Mouse (Mus musculus): ENCODE results near the gene Txn2. TPM values are rescaled to one million over a fixed set of nuclear protein-coding genes. Genes with fewer than 3 reads are reported as not detected.

Txn2 gene
- total and polyA plus RNA-seq, 3 experiments = 62.8 to 283 (median 211) TPM

DNA sequence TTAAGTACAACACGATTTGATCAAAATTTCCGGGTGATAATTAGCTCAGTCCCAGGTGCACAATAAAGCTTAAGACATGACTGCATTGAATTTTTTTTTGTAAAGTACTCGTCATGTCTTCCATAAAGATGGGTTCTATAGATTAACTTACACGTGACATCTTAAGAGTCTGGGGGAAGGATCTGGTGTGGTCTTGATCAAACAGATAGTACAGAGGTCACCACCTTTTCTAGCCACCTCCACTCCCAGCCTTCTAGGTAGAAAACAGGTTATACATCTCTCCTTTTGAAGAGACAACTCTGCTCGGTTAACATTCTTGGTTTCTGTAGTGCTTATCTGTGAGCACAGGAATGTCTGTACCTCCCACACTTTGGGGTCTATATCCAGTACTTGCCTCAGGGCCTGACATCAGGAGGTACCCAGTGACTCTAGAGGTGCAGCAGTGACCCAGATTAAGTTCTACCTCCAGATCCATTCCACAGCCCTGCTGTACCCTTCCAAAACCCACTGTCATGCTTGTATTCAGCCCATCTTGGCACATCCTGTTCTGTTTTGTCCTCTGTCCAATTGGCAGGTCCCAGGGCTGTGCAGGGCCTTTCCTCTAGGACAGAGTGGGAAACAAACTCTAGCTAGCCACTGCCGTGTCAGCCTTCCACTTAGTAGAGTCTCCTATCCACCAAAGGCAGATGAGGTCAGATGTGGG, 2.3 kb upstream of the Txn2 start:
- ATAC-seq (ENCODE audit: extremely low read depth, insufficient number of reproducible peaks, low FRiP score, poor library complexity, severe bottlenecking) (no peak), DNase-seq (ENCODE audit: low spot score) (no peak)
- Histone ChIP-seq H3K36me3 (replicated peaks) (peaks cover 17% of the 10 kb centered on the region), H3K4me1 (ENCODE audit: insufficient read depth, low read depth, low read length) (peaks cover 68% of the 10 kb centered on the region), H3K9me3 (replicated peaks) (no peaks in the 10 kb centered on the region), H3K4me3 (ENCODE audit: low read depth, low read length) (peak overlapping the region; percentile 54; the same call in 1 of the 2 replicates), H3K27me3 (ENCODE audit: insufficient read depth, low read length) (peaks cover 18% of the 10 kb centered on the region)
- no peak for TF ChIP-seq GATA2 (IDR thresholded peaks at IDR 0.05; ENCODE audit: borderline replicate concordance, low read depth, low read length)
- no peak for TF ChIP-seq GATA1 (IDR thresholded peaks at IDR 0.05; ENCODE audit: borderline replicate concordance, low read length)
- no peak for TF ChIP-seq CTCF (IDR thresholded peaks at IDR 0.05; ENCODE audit: low read depth, low read length)
- no peak for TF ChIP-seq POLR2AphosphoS5 (IDR thresholded peaks at IDR 0.05; ENCODE audit: insufficient replicate concordance, low read depth, low read length)
- TF ChIP-seq TAL1 (conservative IDR thresholded peaks at IDR 0.05; ENCODE audit: low read depth, low read length) = no peak

DNA sequence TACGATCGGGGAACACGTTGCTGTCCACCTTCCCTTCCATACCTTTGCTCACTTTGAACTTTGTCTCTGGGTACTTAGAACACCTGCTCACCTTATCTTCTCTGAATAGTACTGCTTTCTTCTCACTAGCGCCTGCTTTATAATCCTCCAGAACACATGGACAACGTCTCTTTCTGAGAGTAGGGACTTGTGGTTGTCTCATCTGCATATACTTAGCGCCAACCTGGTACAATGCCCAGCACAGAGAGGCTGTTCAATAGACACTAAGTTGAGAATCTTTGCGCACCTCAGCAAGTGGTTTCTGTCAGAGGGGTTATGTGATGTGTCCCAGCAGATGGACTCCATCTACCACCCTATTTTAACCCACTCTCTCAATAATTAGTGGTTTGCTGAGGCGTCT, 998 bp upstream of the Txn2 start:
- TF ChIP-seq GATA1 (IDR thresholded peaks at IDR 0.05; ENCODE audit: borderline replicate concordance, low read length) (no peak), CTCF (IDR thresholded peaks at IDR 0.05; ENCODE audit: low read depth, low read length) (no peak), POLR2AphosphoS5 (IDR thresholded peaks at IDR 0.05; ENCODE audit: insufficient replicate concordance, low read depth, low read length) (no peak), GATA2 (IDR thresholded peaks at IDR 0.05; ENCODE audit: borderline replicate concordance, low read depth, low read length) (no peak), TAL1 (conservative IDR thresholded peaks at IDR 0.05; ENCODE audit: low read depth, low read length) (no peak)
- peaks cover 74% of the 10 kb centered on the region for H3K4me1 ChIP-seq (ENCODE audit: insufficient read depth, low read depth, low read length)
- ATAC-seq (ENCODE audit: extremely low read depth, insufficient number of reproducible peaks, low FRiP score, poor library complexity, severe bottlenecking) (no peak), DNase-seq (ENCODE audit: low spot score) (no peak)
- peak overlapping the region; percentile 95 for H3K4me3 ChIP-seq (ENCODE audit: low read depth, low read length)
- peaks cover 28% of the 10 kb centered on the region for H3K36me3 ChIP-seq (replicated peaks)
- H3K27me3 ChIP-seq (ENCODE audit: insufficient read depth, low read length) = peaks cover 7% of the 10 kb centered on the region
- no peaks in the 10 kb centered on the region for H3K9me3 ChIP-seq (replicated peaks)

DNA sequence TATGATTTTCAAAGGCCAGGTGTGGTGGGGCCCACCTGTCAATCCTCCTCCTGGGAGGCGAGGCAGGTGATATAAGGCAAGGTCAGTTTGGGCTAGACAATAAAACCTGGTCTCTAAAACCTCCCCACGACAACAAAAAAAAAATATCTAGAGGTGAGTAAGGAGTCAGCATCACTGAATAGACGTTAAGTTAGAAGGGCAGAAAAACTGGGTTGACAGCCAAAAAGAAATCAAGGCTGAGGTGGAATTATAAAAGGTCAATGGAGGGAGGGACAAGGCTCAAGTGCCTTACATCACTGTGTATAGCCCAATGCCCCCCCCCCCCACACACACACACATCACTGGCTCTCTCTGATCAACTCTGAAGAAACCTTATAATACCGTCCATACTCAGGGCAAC, 715 bp downstream of the Txn2 start:
- Histone ChIP-seq H3K36me3 (replicated peaks) (peaks cover 46% of the 10 kb centered on the region), H3K4me3 (ENCODE audit: low read depth, low read length) (peak overlapping the region; percentile 95), H3K9me3 (replicated peaks) (no peaks in the 10 kb centered on the region), H3K27me3 (ENCODE audit: insufficient read depth, low read length) (no peaks in the 10 kb centered on the region), H3K4me1 (ENCODE audit: insufficient read depth, low read depth, low read length) (peaks cover 69% of the 10 kb centered on the region)
- no peak for DNase-seq (ENCODE audit: low spot score)
- ATAC-seq (ENCODE audit: extremely low read depth, insufficient number of reproducible peaks, low FRiP score, poor library complexity, severe bottlenecking) = no peak
- no peak for TF ChIP-seq TAL1 (conservative IDR thresholded peaks at IDR 0.05; ENCODE audit: low read depth, low read length)
- TF ChIP-seq CTCF (IDR thresholded peaks at IDR 0.05; ENCODE audit: low read depth, low read length) = no peak
- TF ChIP-seq GATA1 (IDR thresholded peaks at IDR 0.05; ENCODE audit: borderline replicate concordance, low read length) = no peak
- no peak for TF ChIP-seq POLR2AphosphoS5 (IDR thresholded peaks at IDR 0.05; ENCODE audit: insufficient replicate concordance, low read depth, low read length)
- TF ChIP-seq GATA2 (IDR thresholded peaks at IDR 0.05; ENCODE audit: borderline replicate concordance, low read depth, low read length) = no peak

GRCm38 (mm10) chr15:77926921-77927320, 1.9 kb downstream of the Txn2 start:
- peak overlapping the region; percentile 95; the same call in 1 of the 2 replicates for H3K4me3 ChIP-seq (ENCODE audit: low read depth, low read length)
- no peaks in the 10 kb centered on the region for H3K9me3 ChIP-seq (replicated peaks)
- TF ChIP-seq GATA2 (IDR thresholded peaks at IDR 0.05; ENCODE audit: borderline replicate concordance, low read depth, low read length) = no peak
- no peak for TF ChIP-seq CTCF (IDR thresholded peaks at IDR 0.05; ENCODE audit: low read depth, low read length)
- TF ChIP-seq TAL1 (conservative IDR thresholded peaks at IDR 0.05; ENCODE audit: low read depth, low read length) = no peak
- no peak for TF ChIP-seq POLR2AphosphoS5 (IDR thresholded peaks at IDR 0.05; ENCODE audit: insufficient replicate concordance, low read depth, low read length)
- no peak for TF ChIP-seq GATA1 (IDR thresholded peaks at IDR 0.05; ENCODE audit: borderline replicate concordance, low read length)
- no peak for ATAC-seq (ENCODE audit: extremely low read depth, insufficient number of reproducible peaks, low FRiP score, poor library complexity, severe bottlenecking)
- DNase-seq (ENCODE audit: low spot score) = no peak
- H3K27me3 ChIP-seq (ENCODE audit: insufficient read depth, low read length) = no peaks in the 10 kb centered on the region
- peaks cover 67% of the 10 kb centered on the region for H3K4me1 ChIP-seq (ENCODE audit: insufficient read depth, low read depth, low read length)
- H3K36me3 ChIP-seq (replicated peaks) = peaks cover 57% of the 10 kb centered on the region

DNA sequence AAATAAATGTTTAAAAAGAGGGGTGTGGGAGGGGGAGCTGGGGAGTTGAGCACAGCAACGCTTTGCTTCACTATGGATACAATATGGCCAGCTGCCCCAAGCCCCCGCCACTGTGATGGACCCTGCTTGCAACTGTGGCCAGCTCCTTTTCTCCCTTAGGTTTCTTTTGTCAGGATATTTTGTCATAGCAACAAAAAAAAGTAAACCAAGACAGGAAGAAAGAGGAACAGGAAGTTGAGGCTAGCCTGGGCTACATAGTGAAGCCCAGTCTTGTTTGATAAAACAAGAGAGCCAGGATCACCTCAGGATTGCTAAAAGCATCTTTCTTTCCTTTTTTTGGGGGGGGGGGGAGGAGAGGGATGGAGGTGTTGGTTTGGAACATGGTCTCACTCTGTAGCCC, 3.6 kb downstream of the Txn2 start:
- H3K4me1 ChIP-seq (ENCODE audit: insufficient read depth, low read depth, low read length) = peaks cover 58% of the 10 kb centered on the region

DNA sequence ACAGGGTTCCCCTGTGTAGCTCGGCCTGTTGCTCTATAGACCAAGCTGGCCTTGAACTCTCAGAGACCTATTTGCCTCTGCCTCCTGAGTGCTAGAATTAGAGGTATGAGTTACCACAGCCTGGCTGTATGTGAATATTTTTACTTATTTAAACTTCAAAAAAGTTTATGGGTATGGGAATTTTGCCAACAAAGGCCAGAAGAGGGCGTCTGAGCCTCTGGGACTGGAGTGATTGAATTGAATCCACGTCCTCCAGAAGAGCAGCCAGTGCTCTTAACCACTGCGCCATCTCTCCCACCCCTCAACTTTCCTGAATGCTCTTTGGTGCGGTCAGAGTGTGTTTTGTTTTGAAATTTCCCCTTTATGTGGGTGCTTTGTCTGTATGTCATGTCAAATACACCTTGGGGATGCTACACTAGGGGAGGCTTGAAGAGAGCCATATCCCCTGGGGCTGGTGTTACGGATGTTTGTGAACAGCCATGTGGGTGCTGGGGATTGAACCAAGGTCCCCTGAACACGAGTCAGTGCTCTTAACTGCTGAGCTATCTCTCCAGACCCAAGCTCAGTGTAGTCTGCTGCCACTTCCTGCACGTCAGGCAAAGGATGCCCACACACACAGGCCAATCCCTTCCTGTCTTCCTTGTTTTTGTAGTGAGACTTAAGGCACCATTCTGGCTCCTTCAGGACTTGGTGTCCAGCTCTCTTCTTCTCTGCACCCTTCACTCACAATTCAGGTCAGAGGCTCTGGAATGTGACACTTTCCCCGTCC, 5.4 kb downstream of the Txn2 start:
- Histone ChIP-seq H3K9me3 (replicated peaks) (no peaks in the 10 kb centered on the region), H3K27me3 (ENCODE audit: insufficient read depth, low read length) (no peaks in the 10 kb centered on the region), H3K4me3 (ENCODE audit: low read depth, low read length) (no peak overlapping the region), H3K36me3 (replicated peaks) (peaks cover 91% of the 10 kb centered on the region), H3K4me1 (ENCODE audit: insufficient read depth, low read depth, low read length) (peaks cover 52% of the 10 kb centered on the region)
- no peak for ATAC-seq (ENCODE audit: extremely low read depth, insufficient number of reproducible peaks, low FRiP score, poor library complexity, severe bottlenecking)
- TF ChIP-seq TAL1 (conservative IDR thresholded peaks at IDR 0.05; ENCODE audit: low read depth, low read length) (no peak), CTCF (IDR thresholded peaks at IDR 0.05; ENCODE audit: low read depth, low read length) (0 out of 2 replicates have a peak, but pooled peaks have one; percentile 10), POLR2AphosphoS5 (IDR thresholded peaks at IDR 0.05; ENCODE audit: insufficient replicate concordance, low read depth, low read length) (no peak), GATA2 (IDR thresholded peaks at IDR 0.05; ENCODE audit: borderline replicate concordance, low read depth, low read length) (no peak)
- no peak for DNase-seq (ENCODE audit: low spot score)

More for the DNA sequence above, 3.6 kb downstream of the Txn2 start:
- DNase-seq (ENCODE audit: low spot score) = no peak
- H3K9me3 ChIP-seq (replicated peaks) = no peaks in the 10 kb centered on the region
- no peak overlapping the region for H3K4me3 ChIP-seq (ENCODE audit: low read depth, low read length)
- TF ChIP-seq CTCF (IDR thresholded peaks at IDR 0.05; ENCODE audit: low read depth, low read length) (no peak), GATA1 (IDR thresholded peaks at IDR 0.05; ENCODE audit: borderline replicate concordance, low read length) (no peak), TAL1 (conservative IDR thresholded peaks at IDR 0.05; ENCODE audit: low read depth, low read length) (no peak), POLR2AphosphoS5 (IDR thresholded peaks at IDR 0.05; ENCODE audit: insufficient replicate concordance, low read depth, low read length) (no peak), GATA2 (IDR thresholded peaks at IDR 0.05; ENCODE audit: borderline replicate concordance, low read depth, low read length) (no peak)
- peaks cover 74% of the 10 kb centered on the region for H3K36me3 ChIP-seq (replicated peaks)
- no peak for ATAC-seq (ENCODE audit: extremely low read depth, insufficient number of reproducible peaks, low FRiP score, poor library complexity, severe bottlenecking)
- H3K27me3 ChIP-seq (ENCODE audit: insufficient read depth, low read length) = no peaks in the 10 kb centered on the region
